In the genomic region with DNA sequence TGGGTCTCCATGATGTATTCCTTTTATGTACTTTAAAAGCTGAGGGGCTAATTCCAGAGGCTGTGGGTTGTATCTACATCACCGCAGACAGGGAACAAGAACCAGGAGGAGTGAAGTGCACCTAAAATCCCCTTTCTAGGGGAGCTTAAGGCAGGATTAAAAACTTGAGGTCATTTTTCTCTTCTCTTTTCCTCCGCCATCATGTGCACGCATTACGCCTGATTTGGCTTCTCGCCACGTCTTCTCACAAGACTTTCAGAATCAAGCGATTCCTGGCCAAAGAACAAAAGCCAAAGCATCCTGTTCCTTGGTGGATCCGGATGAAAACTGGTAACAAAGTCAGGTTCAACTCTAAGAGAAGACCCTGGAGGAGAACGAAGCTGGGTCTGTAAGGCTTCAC, we compare ENCODE assay signal across 10 mouse cellular contexts. TPM values are rescaled to one million over a fixed set of nuclear protein-coding genes. Genes with fewer than 3 reads are reported as not detected.
A peak's percentile ranks its signal among the peaks of the same experiment; 100 is the strongest.
DNase-seq lines count a peak whose midpoint lies in the region; ATAC-seq and TF ChIP-seq lines count a peak whose summit lies in the region.
"Had no signal": no experiment of that assay in that cellular context is flagged by ENCODE, and none has a peak within 500 bp of the region (broad histone marks: within the 10 kb centered on the region; RNA-seq: fewer than 3 reads in every experiment).

No protein-coding gene starts in this region.

- H3K9ac ChIP-seq in intestine, embryonic 16.5 days (ENCODE audit: low read depth, low read length): no peak overlapping the region
- no peak overlapping the region for H3K9ac ChIP-seq in stomach, postnatal 0 days (ENCODE audit: low read length)
- no peak overlapping the region for H3K9ac ChIP-seq in forebrain, embryonic 11.5 days (ENCODE audit: low read length)
- H3K9ac ChIP-seq: limb, embryonic 13.5 days; midbrain, embryonic 12.5 days had no signal

- H3K27me3 ChIP-seq in intestine, embryonic 16.5 days (replicated peaks; ENCODE audit: control insufficient read depth, insufficient read depth, low read length): no peaks in the 10 kb centered on the region
- H3K27me3 ChIP-seq in stomach, postnatal 0 days (ENCODE audit: control insufficient read depth, insufficient read depth, low read length): no peaks in the 10 kb centered on the region
- H3K27me3 ChIP-seq in forebrain, embryonic 11.5 days (ENCODE audit: control insufficient read depth, insufficient read depth, low read length): peaks cover 18% of the 10 kb centered on the region

- WGBS in intestine, embryonic 16.5 days: 71% methylated on average over 9 of the region's 9 CpGs
- WGBS in stomach, postnatal 0 days: 51% methylated on average over 9 of the region's 9 CpGs
- 91% methylated on average over 9 of the region's 9 CpGs for WGBS in forebrain, embryonic 11.5 days

- no peaks in the 10 kb centered on the region for H3K9me3 ChIP-seq in intestine, embryonic 16.5 days (ENCODE audit: control insufficient read depth, low read length)
- H3K9me3 ChIP-seq in stomach, postnatal 0 days (ENCODE audit: control insufficient read depth, low read length): no peaks in the 10 kb centered on the region
- no peaks in the 10 kb centered on the region for H3K9me3 ChIP-seq in forebrain, embryonic 11.5 days (ENCODE audit: control insufficient read depth, low read length)
- H3K9me3 ChIP-seq: limb, embryonic 13.5 days; midbrain, embryonic 12.5 days had no signal

- no peaks in the 10 kb centered on the region for H3K36me3 ChIP-seq in intestine, embryonic 16.5 days (ENCODE audit: control insufficient read depth, insufficient read depth, low read length)
- no peaks in the 10 kb centered on the region for H3K36me3 ChIP-seq in stomach, postnatal 0 days (ENCODE audit: control insufficient read depth, insufficient read depth, low read length)
- no peaks in the 10 kb centered on the region for H3K36me3 ChIP-seq in forebrain, embryonic 11.5 days (ENCODE audit: control insufficient read depth, insufficient read depth, low read length)
- H3K36me3 ChIP-seq: limb, embryonic 13.5 days; midbrain, embryonic 12.5 days had no signal

- peak; percentile 91 for DNase-seq in heart, adult 11 months
- DNase-seq in heart, adult 8-10 months (ENCODE audit: low spot score): no peak
- peak; percentile 18 for DNase-seq in right cerebral cortex, postnatal 4 days
- no peak for DNase-seq in right cerebral cortex, postnatal 36 days (ENCODE audit: low spot score in 2 of 2)
- DNase-seq in stomach, postnatal 0 days (ENCODE audit: low spot score): no peak
- no peak for DNase-seq in forebrain, embryonic 11.5 days (ENCODE audit: low spot score)

- TF ChIP-seq CTCF in stomach, postnatal 0 days (IDR thresholded peaks at IDR 0.05; ENCODE audit: low read depth): no peak

- no peak overlapping the region for H3K4me2 ChIP-seq in intestine, embryonic 16.5 days (ENCODE audit: low read depth, low read length)
- no peak overlapping the region for H3K4me2 ChIP-seq in stomach, postnatal 0 days (replicated peaks; ENCODE audit: low read depth)
- H3K4me2 ChIP-seq in forebrain, embryonic 11.5 days (ENCODE audit: low read depth, low read length, severe bottlenecking): no peak overlapping the region
- H3K4me2 ChIP-seq: limb, embryonic 13.5 days; midbrain, embryonic 12.5 days had no signal

- peak overlapping the region; percentile 75 for H3K27ac ChIP-seq in intestine, embryonic 16.5 days (ENCODE audit: low read length)
- 0 out of 2 replicates have a peak overlapping the region, but pooled peaks have one; percentile 30 for H3K27ac ChIP-seq in stomach, postnatal 0 days (replicated peaks)
- no peak overlapping the region for H3K27ac ChIP-seq in forebrain, embryonic 11.5 days (ENCODE audit: low read depth, low read length)
- H3K27ac ChIP-seq: limb, embryonic 13.5 days; midbrain, embryonic 12.5 days had no signal

- H3K4me1 ChIP-seq in intestine, embryonic 16.5 days (ENCODE audit: control insufficient read depth, insufficient read depth, low read length): peaks cover 12% of the 10 kb centered on the region; the same call in 1 of the 2 replicates
- 0 out of 2 replicates have a peak, but pooled peaks cover 2% of the 10 kb centered on the region for H3K4me1 ChIP-seq in stomach, postnatal 0 days (replicated peaks; ENCODE audit: control insufficient read depth, insufficient read depth)
- peaks cover 4% of the 10 kb centered on the region; the same call in 1 of the 2 replicates for H3K4me1 ChIP-seq in forebrain, embryonic 11.5 days (replicated peaks; ENCODE audit: control insufficient read depth, insufficient read depth, low read length)

- H3K4me3 ChIP-seq in intestine, embryonic 16.5 days (ENCODE audit: low read length): no peak overlapping the region
- H3K4me3 ChIP-seq in stomach, postnatal 0 days (ENCODE audit: low read depth, low read length): no peak overlapping the region
- H3K4me3 ChIP-seq in forebrain, embryonic 11.5 days (ENCODE audit: low read depth, low read length): no peak overlapping the region
- H3K4me3 ChIP-seq: limb, embryonic 13.5 days; midbrain, embryonic 12.5 days had no signal

- ATAC-seq in intestine, embryonic 16.5 days: no peak
- no peak for ATAC-seq in stomach, postnatal 0 days (ENCODE audit: low FRiP score, low TSS enrichment)
- ATAC-seq in forebrain, embryonic 11.5 days (replicated peaks; ENCODE audit: low FRiP score): no peak
- no peak for ATAC-seq in erythroblast, adult 5-6 weeks (replicated peaks; ENCODE audit: low FRiP score, poor library complexity, severe bottlenecking)

- TF ChIP-seq EP300 in stomach, postnatal 0 days (optimal IDR thresholded peaks at IDR 0.05): no peak

RNA-seq across cellular contexts. Expression of a gene that starts 8.1 kb away (rescaled TPM):
- total RNA-seq in heart, adult 8-10 months (2022): 10 to 100 TPM; 42.4 to 50.4 (median 43.5) TPM
- 39.5 TPM in 2 replicates for polyA plus RNA-seq in intestine, embryonic 16.5 days (2015; fragmentation: Nextera tagmentation; extraction: Ambion mirVana)
- polyA plus RNA-seq in stomach, postnatal 0 days (2015; fragmentation: Nextera tagmentation; extraction: Ambion mirVana): 16.9 and 17.1 TPM in 2 replicates
- 12.2 and 12.6 TPM in 2 replicates for polyA plus RNA-seq in forebrain, embryonic 11.5 days (2014; fragmentation: Nextera tagmentation; extraction: Ambion mirVana)
- 31.8 and 56.7 TPM in 2 replicates for total RNA-seq in erythroblast, adult 5-6 weeks (2015; ENCODE audit: low replicate concordance)
- total RNA-seq in erythroblast, adult 5-6 weeks (2017; ENCODE audit: low replicate concordance): 17.1 and 27.1 TPM in 2 replicates

RNA-seq across cellular contexts. Expression of a gene that starts 34.3 kb away (rescaled TPM):
- 10 to 100 TPM; 14.2 to 17.0 (median 15.4) TPM for total RNA-seq in heart, adult 8-10 months (2022)
- 204 and 224 TPM in 2 replicates for polyA plus RNA-seq in intestine, embryonic 16.5 days (2015; fragmentation: Nextera tagmentation; extraction: Ambion mirVana)
- polyA plus RNA-seq in stomach, postnatal 0 days (2015; fragmentation: Nextera tagmentation; extraction: Ambion mirVana): 83.8 and 86.6 TPM in 2 replicates
- 251 and 267 TPM in 2 replicates for polyA plus RNA-seq in forebrain, embryonic 11.5 days (2014; fragmentation: Nextera tagmentation; extraction: Ambion mirVana)
- total RNA-seq in erythroblast, adult 5-6 weeks (2015; ENCODE audit: low replicate concordance): 20.1 and 40.0 TPM in 2 replicates
- total RNA-seq in erythroblast, adult 5-6 weeks (2017; ENCODE audit: low replicate concordance): 36.5 and 37.3 TPM in 2 replicates

RNA-seq across cellular contexts. Expression of a gene that starts 50.3 kb away (rescaled TPM):
- total RNA-seq in heart, adult 8-10 months (2022): 10 to 100 TPM; 44.0 to 47.6 (median 46.6) TPM
- polyA plus RNA-seq in intestine, embryonic 16.5 days (2015; fragmentation: Nextera tagmentation; extraction: Ambion mirVana): 19.9 and 29.6 TPM in 2 replicates
- 14.4 and 16.2 TPM in 2 replicates for polyA plus RNA-seq in stomach, postnatal 0 days (2015; fragmentation: Nextera tagmentation; extraction: Ambion mirVana)
- 28.3 and 31.6 TPM in 2 replicates for polyA plus RNA-seq in forebrain, embryonic 11.5 days (2014; fragmentation: Nextera tagmentation; extraction: Ambion mirVana)
- 5.2 and 9.0 TPM in 2 replicates for total RNA-seq in erythroblast, adult 5-6 weeks (2015; ENCODE audit: low replicate concordance)
- total RNA-seq in erythroblast, adult 5-6 weeks (2017; ENCODE audit: low replicate concordance): 22.3 and 30.6 TPM in 2 replicates

Comparison
In these comparisons a context has a peak if more than half of its experiments do, and no peak if none do; other contexts are left out.
1. DNase-seq: peak in heart, adult 11 months (single experiment) and right cerebral cortex, postnatal 4 days (single experiment); none in heart, adult 8-10 months (single experiment), right cerebral cortex, postnatal 36 days (0 of 2), stomach, postnatal 0 days (single experiment) and forebrain, embryonic 11.5 days (single experiment).